Mouse (Mus musculus) neural tube, embryonic 12.5 days (tissue): ENCODE measurements around the gene Dnajb4. TPM values are rescaled to one million over a fixed set of nuclear protein-coding genes. Genes with fewer than 3 reads are reported as not detected.
A peak's percentile ranks its signal among the peaks of the same experiment; 100 is the strongest.
"Not testable (repeated sequence)": the region's sequence is repeated elsewhere in the genome, so short reads cannot be mapped to it uniquely, and the experiment has no call there.

Experiments
- ATAC-seq: fragments of 200-750 bp; cut with Nextera tagmentation; 2 replicates; pipeline ENCODE4 v1.8.0; 2017; ENCODE audit warnings: low read depth, mild to moderate bottlenecking, moderate TSS enrichment, moderate library complexity; ENCODE audit not compliant: low FRiP score
- H3K27ac ChIP-seq: fragments of 300-500 bp; sonication (generic); 2 replicates; pipeline ENCODE4 v1.5.1; 2016
- H3K27me3 ChIP-seq: fragments of 300-500 bp; sonication (generic); replicated peaks from 2 replicates; pipeline ENCODE4 v1.6.1; 2016; ENCODE audit warnings: mild to moderate bottlenecking
- H3K36me3 ChIP-seq: fragments of 300-500 bp; sonication (generic); 2 replicates; pipeline ENCODE4 v1.6.1; 2016; ENCODE audit warnings: mild to moderate bottlenecking
- H3K4me1 ChIP-seq: fragments of 300-500 bp; sonication (generic); 2 replicates; pipeline ENCODE4 v1.6.1; 2016
- H3K4me2 ChIP-seq: fragments of 300-500 bp; sonication (generic); replicated peaks from 2 replicates; pipeline ENCODE4 v1.6.1; 2016; ENCODE audit warnings: mild to moderate bottlenecking
- H3K4me3 ChIP-seq: fragments of 300-500 bp; sonication (generic); 2 replicates; pipeline ENCODE4 v1.5.1; 2016
- H3K9ac ChIP-seq: fragments of 300-500 bp; sonication (generic); 2 replicates; pipeline ENCODE4 v1.6.1; 2016; ENCODE audit warnings: mild to moderate bottlenecking
- H3K9me3 ChIP-seq: fragments of 300-500 bp; sonication (generic); 2 replicates; pipeline ENCODE4 v1.6.1; 2016; ENCODE audit warnings: mild to moderate bottlenecking
- WGBS: fragments of 180-500 bp; shearing (Covaris S2); methylation state at CpG from one replicate; pipeline ENCODE4 v1.1.7; 2016; 5-methylcytosine and 5-hydroxymethylcytosine counted together
- polyA plus RNA-seq: library from polyadenylated mRNA; unstranded; fragments of >200 nt; fragmentation: Nextera tagmentation; extraction: Ambion mirVana; gene quantifications from 2 replicates; pipeline ENCODE4 v1.2.1, GENCODE M21; 2016

Dnajb4 gene
- polyA plus RNA-seq: 30.3 and 31.5 TPM in 2 replicates

DNA sequence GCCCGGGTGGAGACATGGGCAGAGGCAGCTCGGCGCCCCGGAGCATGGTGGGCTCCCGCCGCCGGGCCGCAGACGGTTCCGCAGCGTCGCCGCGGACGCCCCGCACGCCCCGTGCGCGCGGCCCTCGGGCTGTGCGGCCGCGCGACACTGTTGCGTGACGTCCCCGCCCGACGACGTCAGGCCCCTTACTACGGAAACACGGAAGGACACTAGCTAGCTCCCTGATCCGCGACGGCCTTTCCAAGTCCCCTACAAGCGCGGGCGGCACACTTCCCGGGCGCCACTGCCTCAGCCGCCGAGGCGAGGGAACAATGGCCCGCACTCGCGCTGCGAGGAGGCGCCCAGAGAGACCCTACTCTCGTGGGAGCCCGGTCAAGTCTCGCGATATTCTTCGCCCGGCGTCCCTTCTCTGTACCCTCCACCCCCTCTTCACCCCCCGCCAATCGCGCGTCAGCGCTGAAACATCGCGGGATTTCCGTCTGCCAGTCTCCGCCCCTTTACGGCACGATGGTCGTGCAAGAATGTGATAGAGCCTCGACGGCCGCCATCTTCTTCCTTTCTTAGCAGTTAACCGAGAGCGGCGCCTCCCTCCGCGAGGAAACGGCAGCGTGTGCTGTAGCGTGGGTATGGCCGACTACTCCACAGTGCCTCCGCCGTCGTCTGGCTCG, at the start of gene Dnajb4, which contains the start of gene Fubp1:
Gene Dnajb4, minus strand, starts transcription at position 336 of the 668 bp plus-strand sequence.
Gene Fubp1, plus strand, starts transcription at position 456 of the 668 bp plus-strand sequence.
- H3K27ac ChIP-seq: peak within 1 kb of the TSS; percentile 98
- H3K4me2 ChIP-seq: peak within 1 kb of the TSS; percentile 97
- under 1% methylated on average over 83 of the region's 85 CpGs for WGBS
- H3K4me1 ChIP-seq: peaks cover 27% of the 10 kb centered on the region
- peak; percentile 96 for ATAC-seq
- no peaks in the 10 kb centered on the region; the same call in 1 of the 2 replicates for H3K36me3 ChIP-seq
- no peaks in the 10 kb centered on the region for H3K27me3 ChIP-seq
- peak within 1 kb of the TSS; percentile 93 for H3K4me3 ChIP-seq
- no peaks in the 10 kb centered on the region for H3K9me3 ChIP-seq
- H3K9ac ChIP-seq: peak within 1 kb of the TSS; percentile 100

DNA sequence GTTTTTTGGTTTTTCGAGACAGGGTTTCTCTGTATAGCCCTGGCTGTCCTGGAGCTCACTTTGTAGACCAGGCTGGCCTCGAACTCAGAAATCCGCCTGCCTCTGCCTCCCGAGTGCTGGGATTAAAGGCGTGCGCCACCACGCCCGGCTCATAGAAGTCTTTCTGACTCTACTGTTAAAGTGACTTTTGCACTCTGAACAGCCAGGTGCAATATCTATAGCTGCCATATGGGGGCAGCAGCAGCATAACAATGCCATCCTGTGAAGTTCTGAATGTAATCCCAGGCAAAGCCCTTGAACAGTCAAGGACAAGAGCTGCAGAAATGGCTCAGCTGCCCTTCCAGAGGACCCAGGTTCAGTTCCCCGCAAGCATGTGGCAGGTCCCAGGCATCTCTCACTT, 49.3 kb upstream of the Dnajb4 start:
- WGBS: 49% methylated on average over 8 of the region's 9 CpGs

DNA sequence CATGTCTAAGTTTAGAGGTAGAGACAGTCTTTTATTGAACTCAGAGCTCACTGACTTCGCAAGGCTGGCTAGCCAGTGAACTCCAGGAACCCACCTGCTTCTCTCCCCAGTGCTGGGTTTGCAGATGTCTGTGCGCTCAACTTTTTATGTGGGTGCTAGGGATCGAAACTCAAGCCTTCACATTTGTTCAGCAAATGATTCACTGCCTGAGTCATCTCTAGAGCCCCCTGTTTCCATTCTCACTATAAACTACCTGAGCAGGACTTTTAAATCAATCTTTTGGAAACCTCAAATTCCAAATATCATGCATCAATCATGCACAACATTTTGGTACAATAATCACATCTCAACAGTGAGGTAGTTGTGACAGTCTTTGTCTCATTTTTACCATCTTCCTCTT, 47.4 kb upstream of the Dnajb4 start:
- H3K4me1 ChIP-seq: peaks cover 7% of the 10 kb centered on the region
- no peak for ATAC-seq
- no peak overlapping the region for H3K4me2 ChIP-seq
- no peaks in the 10 kb centered on the region for H3K36me3 ChIP-seq
- H3K9ac ChIP-seq: no peak overlapping the region
- no peaks in the 10 kb centered on the region for H3K27me3 ChIP-seq
- 87% methylated on average over 3 of the region's 3 CpGs for WGBS
- no peaks in the 10 kb centered on the region for H3K9me3 ChIP-seq
- no peak overlapping the region for H3K27ac ChIP-seq
- no peak overlapping the region for H3K4me3 ChIP-seq

More for the DNA sequence above, 49.3 kb upstream of the Dnajb4 start:
- H3K4me2 ChIP-seq, H3K9me3 ChIP-seq, H3K27me3 ChIP-seq, H3K4me1 ChIP-seq, H3K27ac ChIP-seq, H3K36me3 ChIP-seq, H3K9ac ChIP-seq, H3K4me3 ChIP-seq: not testable (repeated sequence)
- ATAC-seq: peak; percentile 60

DNA sequence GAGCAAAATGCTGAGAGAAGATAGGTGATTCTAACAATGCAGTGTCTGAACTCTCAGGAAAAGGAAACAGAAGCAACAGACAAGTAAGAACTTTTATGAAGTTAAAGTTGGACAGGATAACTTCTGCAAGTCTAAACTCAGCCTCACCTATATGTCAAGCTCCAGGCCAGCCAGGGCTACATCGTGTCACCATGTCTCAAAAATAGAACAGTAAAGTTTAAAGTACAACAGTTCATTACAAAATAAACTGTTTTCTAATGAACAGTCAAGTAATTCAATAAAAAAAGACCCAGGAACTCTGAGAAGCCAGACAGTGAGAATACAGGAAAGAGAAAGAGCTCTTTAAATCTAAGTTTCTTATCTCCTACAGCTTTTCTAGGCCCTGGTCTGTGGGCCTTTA, 40.4 kb upstream of the Dnajb4 start:
- ATAC-seq: no peak
- no peaks in the 10 kb centered on the region for H3K27me3 ChIP-seq
- 94% methylated on average over 1 of the region's 1 CpGs for WGBS

DNA sequence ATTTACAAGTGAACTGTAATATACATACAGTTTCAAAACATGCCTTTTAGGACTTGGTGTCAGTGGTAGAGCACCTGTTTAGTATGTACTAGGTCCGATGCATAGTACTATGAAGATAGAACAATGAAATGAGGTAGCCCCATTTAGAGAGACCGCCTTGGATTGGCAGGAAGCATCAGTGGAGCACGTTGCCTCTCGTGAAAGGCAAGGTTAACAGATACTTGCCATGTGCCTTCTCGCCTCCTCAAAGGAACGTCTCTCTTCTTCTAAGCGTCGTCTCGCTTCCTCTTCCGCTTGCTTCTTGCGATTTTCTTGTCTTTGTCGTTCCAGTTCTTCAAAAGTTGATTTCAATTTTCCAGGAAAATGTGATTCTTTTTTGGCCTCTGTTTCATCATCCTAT, 37.6 kb upstream of the Dnajb4 start:
- H3K27ac ChIP-seq: no peak overlapping the region
- WGBS: 93% methylated on average over 12 of the region's 12 CpGs
- no peaks in the 10 kb centered on the region for H3K9me3 ChIP-seq
- no peak overlapping the region for H3K4me3 ChIP-seq
- no peak overlapping the region for H3K9ac ChIP-seq
- no peaks in the 10 kb centered on the region for H3K36me3 ChIP-seq
- no peaks in the 10 kb centered on the region for H3K4me1 ChIP-seq
- no peak for ATAC-seq
- no peak overlapping the region for H3K4me2 ChIP-seq
- no peaks in the 10 kb centered on the region for H3K27me3 ChIP-seq

More for the DNA sequence above, 40.4 kb upstream of the Dnajb4 start:
- Histone ChIP-seq H3K9me3 (no peaks in the 10 kb centered on the region), H3K4me1 (no peaks in the 10 kb centered on the region), H3K36me3 (no peaks in the 10 kb centered on the region), H3K27ac (no peak overlapping the region), H3K9ac (no peak overlapping the region), H3K4me3 (no peak overlapping the region), H3K4me2 (no peak overlapping the region)

DNA sequence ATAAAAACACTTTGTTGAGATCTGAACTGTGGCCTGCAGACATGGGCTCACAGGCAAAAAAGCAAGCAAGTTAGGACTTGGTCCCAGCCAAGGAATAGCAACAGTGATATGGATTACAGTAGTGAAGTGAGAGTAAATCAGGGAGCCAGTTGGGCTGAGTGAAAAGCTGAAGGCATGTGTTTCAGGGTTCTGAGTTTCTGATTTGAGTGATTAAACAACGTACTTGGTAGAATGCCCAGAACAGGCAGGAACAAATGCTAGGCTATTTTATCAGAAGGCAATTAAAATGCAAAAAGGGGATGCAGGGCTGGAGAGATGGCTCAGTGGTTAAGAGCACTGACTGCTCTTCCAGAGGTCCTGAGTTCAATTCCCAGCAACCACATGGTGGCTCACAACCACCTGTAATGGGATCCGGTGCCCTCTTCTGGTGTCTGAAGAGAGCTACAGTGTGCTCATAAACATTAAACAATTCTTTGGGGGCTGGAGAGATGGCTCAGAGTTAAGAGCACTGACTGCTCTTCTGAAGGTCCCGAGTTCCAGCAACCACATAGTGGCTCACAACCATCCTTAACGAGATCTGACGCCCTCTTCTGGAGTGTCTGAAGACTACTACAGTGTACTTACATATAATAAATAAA, 35.3 kb upstream of the Dnajb4 start:
- Histone ChIP-seq H3K4me2 (no peak overlapping the region), H3K27me3 (no peaks in the 10 kb centered on the region), H3K9me3 (no peaks in the 10 kb centered on the region), H3K4me1 (no peaks in the 10 kb centered on the region), H3K27ac (no peak overlapping the region), H3K9ac (no peak overlapping the region), H3K4me3 (no peak overlapping the region), H3K36me3 (no peaks in the 10 kb centered on the region)
- ATAC-seq: no peak
- WGBS: 75% methylated on average over 5 of the region's 5 CpGs

DNA sequence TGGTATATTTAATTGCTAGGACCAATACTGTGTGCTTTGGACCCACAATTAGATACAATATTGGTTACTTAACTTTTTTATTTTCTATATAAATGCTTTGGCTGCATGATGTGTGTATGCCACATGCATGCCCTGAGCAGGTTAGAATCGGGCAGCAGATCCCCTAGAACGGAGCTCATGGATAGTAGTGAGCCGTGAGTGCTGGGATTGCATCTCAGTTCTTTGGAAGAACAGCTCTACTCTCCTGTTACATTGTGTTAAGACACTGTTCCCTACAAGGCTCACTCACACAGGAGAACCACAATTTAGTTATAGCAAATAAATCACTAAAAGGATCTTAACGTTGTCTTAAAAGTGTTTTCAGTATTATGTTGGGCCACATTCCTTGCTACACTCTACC, 33.2 kb upstream of the Dnajb4 start:
- 78% methylated on average over 4 of the region's 4 CpGs for WGBS
- Histone ChIP-seq H3K27ac (no peak overlapping the region), H3K4me2 (no peak overlapping the region), H3K4me1 (no peaks in the 10 kb centered on the region), H3K27me3 (no peaks in the 10 kb centered on the region), H3K4me3 (no peak overlapping the region), H3K36me3 (peaks cover 5% of the 10 kb centered on the region; the same call in 1 of the 2 replicates), H3K9ac (no peak overlapping the region), H3K9me3 (no peaks in the 10 kb centered on the region)
- ATAC-seq: no peak

DNA sequence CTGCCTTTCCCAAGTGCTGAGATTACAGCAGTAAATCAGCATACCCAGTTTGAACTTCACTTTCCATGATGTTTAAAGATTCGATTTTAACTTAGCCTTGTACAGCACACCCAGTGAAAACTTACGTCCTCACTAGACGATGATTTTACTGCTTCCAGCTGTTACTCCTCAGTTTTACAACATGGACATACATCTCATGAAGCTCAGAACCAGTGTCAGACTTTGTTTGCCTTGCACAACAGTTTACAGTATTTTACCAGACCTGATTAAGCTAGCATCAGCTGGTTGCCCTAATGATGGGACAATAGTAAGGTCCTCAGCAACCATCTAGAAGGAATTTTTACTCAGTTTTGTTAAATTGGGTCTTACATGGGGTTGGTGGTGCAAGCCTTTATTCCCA, 31.0 kb upstream of the Dnajb4 start:
- H3K9me3 ChIP-seq: no peaks in the 10 kb centered on the region
- ATAC-seq: no peak
- no peak overlapping the region for H3K4me3 ChIP-seq
- H3K4me2 ChIP-seq: no peak overlapping the region
- WGBS: 73% methylated on average over 3 of the region's 3 CpGs
- no peak overlapping the region for H3K27ac ChIP-seq
- no peaks in the 10 kb centered on the region for H3K4me1 ChIP-seq
- no peaks in the 10 kb centered on the region for H3K27me3 ChIP-seq
- peaks cover 13% of the 10 kb centered on the region for H3K36me3 ChIP-seq
- no peak overlapping the region for H3K9ac ChIP-seq

DNA sequence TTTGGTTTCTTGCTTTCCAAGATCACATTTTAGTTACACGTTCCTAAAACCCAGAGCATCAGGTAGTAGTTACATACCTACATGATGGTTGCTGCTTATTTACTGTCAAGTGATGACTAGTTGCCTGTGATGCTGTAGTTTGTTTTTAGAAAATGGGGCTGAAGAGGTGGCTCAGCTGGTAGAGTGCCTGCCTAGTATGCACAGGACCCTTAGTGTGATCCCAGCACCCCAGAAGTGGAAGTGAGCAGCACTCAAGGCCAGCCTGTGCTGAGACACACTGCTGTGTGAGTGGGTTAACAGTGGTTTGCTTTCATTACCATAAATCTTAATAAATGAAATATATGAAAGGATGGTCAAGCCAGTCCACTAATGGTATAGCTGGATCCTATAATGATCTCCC, 29.5 kb upstream of the Dnajb4 start:
- no peak overlapping the region for H3K9ac ChIP-seq
- no peak overlapping the region for H3K4me2 ChIP-seq
- no peak overlapping the region for H3K27ac ChIP-seq
- no peaks in the 10 kb centered on the region for H3K9me3 ChIP-seq
- ATAC-seq: peak; percentile 29; the same call in 1 of the 2 replicates
- H3K4me3 ChIP-seq: no peak overlapping the region
- 94% methylated on average over 1 of the region's 1 CpGs for WGBS
- peaks cover 19% of the 10 kb centered on the region for H3K36me3 ChIP-seq
- no peaks in the 10 kb centered on the region for H3K27me3 ChIP-seq
- no peaks in the 10 kb centered on the region for H3K4me1 ChIP-seq

DNA sequence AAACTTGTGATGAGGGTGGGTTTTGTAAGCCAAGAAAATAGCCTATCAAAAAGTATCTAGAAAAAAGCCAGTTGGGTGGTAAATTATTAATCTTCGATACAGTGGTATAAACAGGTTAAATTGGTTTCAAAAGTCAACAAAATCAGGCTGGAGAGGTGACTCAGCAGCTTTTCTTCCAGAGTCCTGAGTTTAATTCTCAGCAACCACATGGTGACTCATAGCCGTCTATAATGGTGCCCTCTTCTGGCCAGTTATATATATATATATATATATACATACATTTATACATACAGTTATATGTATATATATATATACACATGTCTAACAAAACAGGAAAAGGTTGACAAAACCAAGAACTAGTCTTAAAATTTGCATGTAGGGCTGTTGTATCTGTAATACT, 28.7 kb upstream of the Dnajb4 start:
- WGBS: 77% methylated on average over 2 of the region's 2 CpGs
- 0 out of 2 replicates have a peak, but pooled peaks have one; percentile 19 for ATAC-seq
- H3K9ac ChIP-seq: no peak overlapping the region
- H3K36me3 ChIP-seq: peaks cover 23% of the 10 kb centered on the region
- no peak overlapping the region for H3K4me3 ChIP-seq
- H3K27ac ChIP-seq: no peak overlapping the region
- H3K9me3 ChIP-seq: no peaks in the 10 kb centered on the region
- H3K27me3 ChIP-seq: no peaks in the 10 kb centered on the region
- H3K4me2 ChIP-seq: no peak overlapping the region
- no peaks in the 10 kb centered on the region for H3K4me1 ChIP-seq

DNA sequence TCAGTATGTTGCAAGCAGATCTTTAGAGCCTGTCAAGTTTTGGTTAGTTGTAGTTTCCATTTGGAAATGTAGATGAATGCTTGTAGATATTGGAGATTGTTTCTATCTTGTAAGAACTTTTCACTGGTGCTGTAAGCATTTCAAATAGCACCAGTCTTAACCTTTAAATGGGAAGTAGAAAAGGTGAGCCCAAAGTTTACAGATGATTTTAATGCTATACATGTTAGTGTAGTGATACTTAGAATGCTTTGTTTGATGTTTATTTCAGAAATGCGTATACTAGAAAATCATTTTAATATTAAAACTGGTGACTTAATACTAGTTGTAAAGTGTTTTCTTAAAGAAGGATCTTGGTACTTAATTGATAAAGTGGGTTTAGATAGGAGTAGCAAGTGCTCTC, 25.7 kb upstream of the Dnajb4 start:
- Histone ChIP-seq H3K9ac (no peak overlapping the region), H3K4me2 (no peak overlapping the region), H3K4me3 (no peak overlapping the region), H3K36me3 (peaks cover 45% of the 10 kb centered on the region), H3K9me3 (no peaks in the 10 kb centered on the region), H3K27ac (no peak overlapping the region), H3K27me3 (no peaks in the 10 kb centered on the region), H3K4me1 (no peaks in the 10 kb centered on the region)
- 96% methylated on average over 1 of the region's 1 CpGs for WGBS
- ATAC-seq: no peak

DNA sequence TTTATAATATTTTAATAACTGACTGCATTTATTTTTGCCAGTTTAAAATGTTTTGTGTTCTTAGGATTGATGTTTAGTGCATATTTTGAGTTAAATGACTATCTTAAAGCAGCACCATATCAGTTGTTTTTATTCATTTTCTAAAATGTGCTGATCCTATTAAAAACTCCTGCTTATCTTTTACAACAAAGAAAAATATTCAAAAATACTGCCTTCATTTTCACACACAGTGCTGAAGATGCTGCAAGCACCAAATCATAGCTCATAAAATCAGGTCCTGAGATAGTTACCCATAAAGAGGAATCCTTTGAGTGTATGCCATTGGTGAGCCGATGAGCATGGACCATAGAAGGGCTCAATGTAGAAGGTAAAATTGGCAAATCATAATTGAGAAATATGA, 25.1 kb upstream of the Dnajb4 start:
- Histone ChIP-seq H3K36me3 (peaks cover 50% of the 10 kb centered on the region), H3K9ac (no peak overlapping the region), H3K27me3 (no peaks in the 10 kb centered on the region), H3K4me2 (no peak overlapping the region), H3K27ac (no peak overlapping the region), H3K4me3 (no peak overlapping the region), H3K9me3 (no peaks in the 10 kb centered on the region), H3K4me1 (no peaks in the 10 kb centered on the region)
- 100% methylated on average over 1 of the region's 1 CpGs for WGBS
- no peak for ATAC-seq
